Mouse (Mus musculus): ENCODE data around the gene Tuba1b.
"Not testable (repeated sequence)": the region's sequence is repeated elsewhere in the genome, so short reads cannot be mapped to it uniquely, and the experiment has no call there.

The Tuba1b gene

DNA sequence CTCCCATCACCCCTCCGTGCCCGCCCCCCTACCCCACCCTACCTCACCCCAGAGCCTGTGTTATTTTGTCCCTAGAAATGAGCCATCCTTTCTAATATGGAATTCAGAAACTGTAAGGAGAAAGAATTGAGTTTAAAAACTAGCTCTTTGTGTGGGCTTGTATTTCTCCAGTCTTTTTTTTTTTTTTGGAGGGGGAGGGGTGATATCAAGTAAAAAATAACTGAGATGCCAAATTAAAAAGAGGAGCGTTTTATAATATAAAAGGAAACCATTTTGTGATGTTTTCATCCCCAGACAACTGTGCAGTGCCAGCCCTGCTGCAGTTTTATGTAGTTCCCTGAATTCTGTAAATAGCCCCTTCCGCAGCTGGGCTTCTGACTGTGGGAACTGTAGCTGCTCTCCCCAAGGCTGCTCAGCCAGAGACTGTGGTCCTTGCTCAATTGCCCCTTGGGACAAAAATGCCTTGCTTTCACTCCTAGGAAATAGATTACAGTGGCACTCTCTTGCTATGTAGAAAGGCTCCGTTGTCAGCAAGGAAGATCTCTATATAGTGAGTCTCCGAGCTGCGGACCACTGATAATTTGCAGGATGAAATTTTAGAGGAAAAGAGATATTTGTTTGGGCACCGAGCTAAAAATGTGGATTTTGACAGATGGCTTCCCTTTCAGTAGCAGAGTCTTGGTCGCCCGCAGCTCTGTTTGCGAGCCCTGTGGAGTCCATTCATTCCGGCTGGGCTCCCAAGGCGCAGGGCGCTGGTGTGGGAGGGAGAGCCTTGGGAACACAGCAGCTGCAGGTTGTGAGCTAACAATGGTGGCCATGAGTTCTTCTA, 20.3 kb upstream of the Tuba1b start:
- in situ Hi-C loops (cut with MboI) = no loop called here

DNA sequence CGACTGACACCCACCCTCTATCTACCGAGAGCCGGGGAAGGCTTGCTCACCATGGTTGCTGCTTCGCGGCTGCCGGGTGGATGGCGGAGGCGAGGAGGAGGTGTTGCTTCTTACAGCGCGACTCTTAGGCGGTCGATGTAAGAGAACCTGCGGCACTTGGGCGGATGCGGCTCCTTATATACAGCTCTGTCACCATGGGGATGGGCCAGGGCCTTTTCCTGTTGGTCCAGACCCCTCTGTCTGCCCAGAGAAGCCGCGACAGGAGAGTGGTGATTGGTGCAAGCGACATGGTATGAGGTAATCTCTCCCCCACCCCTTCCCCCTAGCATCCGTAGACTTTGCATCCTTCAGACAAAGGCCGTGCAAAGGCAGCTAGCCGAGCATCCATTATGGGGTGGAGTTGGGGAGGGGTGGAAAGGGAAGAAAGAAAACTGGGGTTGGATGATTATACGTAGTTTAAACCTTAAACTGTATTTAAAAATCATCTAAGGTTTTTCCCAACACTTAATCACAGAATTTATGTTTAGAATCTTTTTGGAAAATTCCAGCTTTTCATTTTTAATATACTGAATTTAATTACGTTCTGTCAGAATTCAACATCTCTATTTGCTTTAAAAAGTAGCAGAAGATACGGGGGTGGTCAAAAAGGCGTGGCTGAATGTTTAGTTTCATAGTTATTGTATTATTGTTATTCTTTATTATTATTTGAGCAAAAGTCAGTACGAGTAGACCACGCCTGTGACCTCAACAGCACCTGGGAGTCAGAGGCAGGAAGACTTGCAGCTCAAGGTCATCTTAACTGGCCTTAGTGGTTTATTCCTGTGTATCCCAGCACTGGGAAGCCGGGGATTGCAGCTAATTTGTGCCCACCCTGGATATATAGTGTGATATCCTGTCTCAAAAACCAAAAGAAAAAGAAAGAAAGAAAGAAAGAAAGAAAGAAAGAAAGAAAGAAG, 19.3 kb upstream of the Tuba1b start, which contains the start of the genes Gm49450 and Tuba1a:
Gm49450 (minus strand) TSS at position 151 of the 956 bp plus-strand sequence.
Tuba1a (minus strand) TSS at position 303 of the 956 bp plus-strand sequence.
- in situ Hi-C loops (cut with MboI) = no loop called here

DNA sequence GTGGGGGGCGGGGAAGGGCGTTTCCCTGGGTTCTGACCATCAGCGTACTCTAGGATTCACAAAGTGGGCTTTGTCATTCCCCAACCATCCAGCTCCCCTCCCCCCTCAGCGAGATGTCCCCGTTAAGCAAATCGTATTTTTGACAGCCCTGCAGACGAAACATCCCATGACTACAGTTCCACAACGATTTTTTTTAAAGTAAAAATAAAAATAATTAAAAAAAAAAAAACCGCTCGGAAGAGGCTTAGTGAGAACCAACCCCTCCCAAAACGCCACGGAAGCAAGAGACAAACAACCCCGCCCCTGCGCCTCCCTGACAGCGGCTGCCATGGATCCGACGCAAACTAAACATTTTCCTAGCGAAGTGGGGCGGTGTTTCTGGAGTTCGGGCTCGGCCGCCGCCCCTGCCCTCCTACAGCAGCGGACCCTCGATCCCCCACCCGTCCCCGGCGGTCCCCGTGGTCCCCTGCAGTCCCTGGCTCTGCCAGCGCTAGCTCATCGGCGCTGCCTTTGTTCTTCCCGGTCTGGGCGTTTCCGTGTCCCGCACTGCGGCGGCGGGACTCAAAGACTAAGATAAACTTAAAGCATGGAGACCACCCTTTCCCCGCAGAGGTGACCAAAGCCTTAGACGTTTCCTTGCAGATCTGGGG, 18.5 kb upstream of the Tuba1b start:
- in situ Hi-C loops (cut with MboI) = no loop called here

DNA sequence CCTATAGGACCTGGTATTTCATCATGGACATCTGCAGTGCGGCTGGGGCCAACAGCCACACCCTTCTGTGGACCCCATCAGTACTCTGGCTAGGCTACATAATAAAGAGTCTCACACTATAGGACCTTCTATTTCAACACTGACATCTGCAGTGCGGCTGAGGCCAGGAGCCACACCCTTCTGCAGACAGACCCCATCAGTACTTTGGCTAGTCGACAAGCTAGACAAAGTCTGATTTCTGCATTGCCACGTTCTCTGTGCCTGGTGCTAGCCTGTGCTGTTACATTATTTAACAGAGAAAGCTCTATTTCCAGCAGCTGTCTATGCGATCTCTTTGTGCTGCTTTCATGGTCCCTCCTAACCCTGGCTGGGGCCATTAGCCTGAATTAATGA, 17.7 kb upstream of the Tuba1b start:
- in situ Hi-C loops (cut with MboI) = no loop called here

DNA sequence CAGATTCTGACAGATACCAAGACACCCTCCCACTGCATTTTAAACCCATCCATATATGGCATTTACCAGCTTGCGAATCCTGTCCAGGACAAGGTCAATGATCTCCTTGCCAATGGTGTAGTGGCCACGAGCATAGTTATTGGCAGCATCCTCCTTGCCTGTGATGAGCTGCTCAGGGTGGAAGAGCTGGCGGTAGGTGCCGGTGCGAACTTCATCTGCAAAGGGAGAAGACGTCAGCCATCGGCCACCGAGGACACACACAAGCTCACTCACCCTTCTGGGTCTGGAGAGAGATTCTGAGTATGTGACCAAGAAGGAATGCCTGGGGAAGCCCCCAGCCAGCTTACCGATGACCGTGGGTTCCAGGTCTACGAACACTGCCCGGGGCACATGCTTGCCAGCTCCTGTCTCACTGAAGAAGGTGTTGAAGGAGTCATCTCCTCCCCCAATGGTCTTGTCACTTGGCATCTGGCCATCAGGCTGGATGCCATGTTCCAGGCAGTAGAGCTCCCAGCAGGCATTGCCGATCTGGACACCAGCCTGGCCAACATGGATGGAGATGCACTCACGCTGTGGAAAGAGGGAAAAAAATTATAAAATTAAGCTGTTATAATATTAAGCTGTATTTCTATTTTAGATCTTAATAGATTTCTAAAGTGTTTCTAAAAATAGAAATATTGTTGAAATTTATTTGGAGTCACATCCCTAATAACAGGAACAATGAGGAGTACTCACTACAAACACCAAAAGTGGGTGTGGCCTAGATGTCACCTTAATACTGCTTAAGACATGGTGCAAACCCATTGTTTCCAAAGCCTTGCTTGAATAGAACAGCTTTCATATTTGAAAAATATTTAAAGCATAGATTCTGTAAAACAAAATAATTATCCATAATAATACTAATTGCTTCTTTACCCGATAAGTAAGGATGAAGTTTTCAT, 17.0 kb upstream of the Tuba1b start:
- in situ Hi-C loops (cut with MboI) = not testable (repeated sequence)

DNA sequence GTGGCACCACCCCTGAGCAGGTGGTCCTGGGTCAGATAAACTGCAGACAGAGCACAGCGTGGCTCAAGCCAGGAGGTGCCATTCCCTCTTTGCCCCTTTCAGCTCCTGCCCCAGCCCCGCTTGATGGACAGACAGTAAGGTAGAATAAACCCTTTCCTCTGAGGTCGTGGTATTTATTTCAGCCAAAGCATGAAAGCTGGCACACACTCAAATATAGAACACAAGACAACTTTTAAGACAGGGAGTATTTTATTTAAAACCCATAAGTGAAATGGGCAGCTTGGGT, 15.2 kb upstream of the Tuba1b start:
- in situ Hi-C loops (cut with MboI) = no loop called here

DNA sequence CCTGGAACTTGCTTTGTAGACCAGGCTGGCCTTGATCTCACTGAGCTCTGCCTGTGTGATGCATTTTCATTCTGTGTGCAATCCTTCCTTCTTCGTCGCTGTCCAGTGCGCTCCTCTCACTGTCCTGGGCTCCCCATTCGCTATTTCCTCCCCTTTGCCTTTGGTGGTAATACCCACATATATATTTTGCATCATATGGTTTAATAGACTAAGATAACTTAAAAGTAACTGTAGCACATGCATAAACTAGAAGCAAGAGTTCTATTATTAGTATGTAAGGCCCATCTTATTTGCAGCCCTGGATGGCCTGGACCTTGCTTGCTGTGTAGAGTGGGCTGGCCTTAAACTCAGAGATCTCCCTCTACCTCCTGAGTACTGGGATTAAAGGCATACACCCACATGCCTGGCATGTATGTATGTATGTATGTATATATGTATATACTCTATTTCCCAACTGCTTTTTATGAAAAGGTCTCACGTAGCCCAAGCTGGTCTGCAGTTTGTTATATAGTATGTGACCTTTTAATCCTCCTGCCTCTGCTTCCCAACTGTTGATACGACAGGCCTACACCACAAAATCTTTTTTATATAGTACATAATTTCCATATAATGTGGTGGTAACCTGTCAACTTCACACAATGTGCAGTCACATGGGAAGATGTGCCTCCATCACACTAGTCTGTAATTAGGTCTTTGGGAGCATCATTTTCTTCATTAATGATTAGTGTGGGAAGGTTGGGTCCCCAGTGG, 14.7 kb upstream of the Tuba1b start:
- in situ Hi-C loops (cut with MboI) = no loop called here

DNA sequence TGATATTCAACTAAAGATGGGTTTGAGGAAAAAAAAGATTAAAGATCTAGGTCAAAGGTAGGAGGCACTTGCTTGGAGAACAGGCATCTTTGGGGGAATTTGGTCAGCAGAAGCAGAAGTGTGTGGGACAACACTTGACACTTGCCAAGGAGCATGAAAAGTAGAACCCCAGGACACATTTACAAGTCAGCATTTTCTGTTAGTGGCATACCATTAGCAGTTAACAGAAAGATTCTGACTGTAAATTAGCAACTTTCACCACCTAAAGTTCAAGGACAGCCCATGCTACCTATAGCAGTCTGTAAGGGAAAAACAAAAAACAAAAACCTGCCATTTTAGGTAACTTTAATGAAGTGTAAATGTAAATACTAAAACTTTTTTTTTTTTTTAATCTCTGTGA, 14.0 kb upstream of the Tuba1b start:
- in situ Hi-C loops (cut with MboI) = no loop called here

DNA sequence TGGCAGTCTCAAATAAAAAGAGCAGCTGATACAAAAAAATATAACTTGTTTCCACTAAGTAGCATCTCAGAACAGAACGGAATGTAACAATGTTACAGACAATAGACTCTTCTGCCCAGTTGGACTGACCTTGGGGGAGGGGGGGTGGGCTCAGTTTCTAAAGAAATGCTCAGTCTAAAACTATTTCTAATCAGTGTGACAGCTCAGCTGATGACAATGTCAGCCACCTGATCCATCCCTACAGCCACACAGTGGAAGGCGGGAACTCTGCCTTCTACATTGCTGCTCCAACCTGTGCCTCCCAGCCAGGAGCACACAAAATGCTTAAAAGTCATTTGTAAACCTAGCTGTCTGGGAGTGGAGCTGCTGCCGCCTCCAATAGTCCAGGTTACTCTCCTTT, 13.5 kb upstream of the Tuba1b start:
- in situ Hi-C loops (cut with MboI) = no loop called here

DNA sequence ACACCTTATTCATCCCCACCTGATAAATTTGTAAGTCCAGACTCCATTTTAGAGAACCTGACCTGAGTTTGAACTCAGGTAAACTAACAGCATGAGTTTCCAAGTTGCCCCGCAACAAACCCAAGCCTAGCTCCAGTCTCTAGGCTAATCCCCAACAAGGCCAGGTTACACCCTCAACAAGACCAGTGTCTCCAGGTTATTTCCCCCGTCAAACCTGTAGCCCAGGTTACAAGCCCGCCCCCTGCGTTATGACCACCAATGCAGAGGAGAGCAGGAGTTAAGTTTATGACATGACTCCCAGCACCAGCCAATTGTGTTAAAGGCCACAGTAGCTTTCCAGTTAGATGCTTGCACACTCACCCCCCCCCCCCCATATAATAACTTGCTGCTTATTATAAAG, 8.8 kb upstream of the Tuba1b start:
- in situ Hi-C loops (cut with MboI) = no loop called here

DNA sequence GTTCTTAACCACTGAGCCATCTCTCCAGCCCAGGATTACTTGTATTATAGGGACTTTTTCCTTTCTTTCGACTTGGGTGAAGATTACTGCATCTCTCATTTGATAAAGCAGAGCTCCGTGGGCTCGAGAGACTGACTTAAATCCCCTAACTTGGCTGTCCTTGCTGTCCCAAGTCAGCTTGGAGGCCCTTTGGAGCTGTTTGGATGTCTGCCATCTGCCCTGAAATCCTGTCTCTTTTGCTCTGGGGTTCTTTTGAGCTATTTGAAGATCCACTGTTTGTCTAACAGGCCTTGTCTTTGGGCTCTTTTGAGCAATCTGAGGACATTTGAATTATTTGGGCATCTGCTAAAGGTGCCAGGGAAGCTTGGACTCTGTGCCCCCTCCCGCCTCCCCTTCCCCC, 7.7 kb upstream of the Tuba1b start:
- in situ Hi-C loops (cut with MboI) = no loop called here

DNA sequence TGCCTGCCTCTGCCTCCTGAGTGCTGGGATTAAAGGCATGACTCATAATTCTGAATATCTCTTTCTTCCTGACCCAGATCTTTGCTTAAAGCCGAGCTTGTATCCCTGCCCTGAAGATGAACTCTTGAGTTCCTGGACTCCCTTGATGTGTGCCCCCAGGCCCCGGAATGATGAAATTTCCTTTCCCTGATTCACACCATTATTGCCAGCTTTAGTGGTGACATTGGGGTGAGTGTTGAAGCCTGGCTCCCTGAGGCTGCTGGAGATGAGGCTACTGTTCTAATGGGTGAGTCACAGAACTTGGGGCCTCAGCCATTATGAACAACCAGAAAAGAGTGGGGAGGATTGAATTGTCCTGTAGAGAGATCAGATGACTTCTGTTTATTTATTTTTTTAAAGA, 7.2 kb upstream of the Tuba1b start:
- in situ Hi-C loops (cut with MboI) = no loop called here

DNA sequence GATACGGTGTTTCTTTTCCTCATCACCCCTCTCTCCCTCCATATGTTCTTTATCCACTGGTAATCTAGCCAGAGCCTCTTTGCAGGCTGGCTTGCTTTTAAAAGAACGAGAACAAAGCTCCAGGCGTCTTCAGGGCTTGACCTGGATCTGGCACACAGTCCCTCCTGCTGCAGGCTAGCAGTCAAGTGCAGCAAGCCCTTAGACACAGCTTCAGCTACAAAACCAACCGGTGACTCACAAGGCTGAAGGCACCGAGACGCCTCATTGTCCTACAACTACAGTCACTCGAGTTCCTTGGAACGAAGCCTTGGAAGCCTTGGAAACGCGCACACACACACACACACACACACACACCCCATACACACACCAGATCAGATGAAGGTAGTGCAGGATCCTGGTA, 6.5 kb upstream of the Tuba1b start:
- in situ Hi-C loops (cut with MboI) = no loop called here

DNA sequence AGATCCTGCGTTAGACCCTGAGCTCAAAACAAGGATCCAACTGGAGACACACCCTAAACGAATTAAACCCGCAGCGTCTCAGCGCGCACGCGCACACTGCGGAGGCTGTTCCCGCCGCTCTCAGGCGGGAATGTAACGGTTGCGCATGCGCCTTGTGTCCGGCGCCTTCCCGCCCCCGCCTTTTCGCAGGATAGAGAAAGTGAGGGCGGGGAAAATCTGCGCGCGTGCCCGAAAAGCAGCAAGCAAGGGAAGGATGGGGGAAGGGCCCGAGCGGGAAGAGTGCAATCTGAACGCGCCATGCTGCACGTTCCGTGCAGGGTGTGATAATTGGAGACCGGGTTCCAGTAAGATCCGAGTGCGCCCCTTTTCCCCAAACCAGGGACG, 540 bp downstream of the Tuba1b start:
- in situ Hi-C loops (cut with MboI) = no loop called here

DNA sequence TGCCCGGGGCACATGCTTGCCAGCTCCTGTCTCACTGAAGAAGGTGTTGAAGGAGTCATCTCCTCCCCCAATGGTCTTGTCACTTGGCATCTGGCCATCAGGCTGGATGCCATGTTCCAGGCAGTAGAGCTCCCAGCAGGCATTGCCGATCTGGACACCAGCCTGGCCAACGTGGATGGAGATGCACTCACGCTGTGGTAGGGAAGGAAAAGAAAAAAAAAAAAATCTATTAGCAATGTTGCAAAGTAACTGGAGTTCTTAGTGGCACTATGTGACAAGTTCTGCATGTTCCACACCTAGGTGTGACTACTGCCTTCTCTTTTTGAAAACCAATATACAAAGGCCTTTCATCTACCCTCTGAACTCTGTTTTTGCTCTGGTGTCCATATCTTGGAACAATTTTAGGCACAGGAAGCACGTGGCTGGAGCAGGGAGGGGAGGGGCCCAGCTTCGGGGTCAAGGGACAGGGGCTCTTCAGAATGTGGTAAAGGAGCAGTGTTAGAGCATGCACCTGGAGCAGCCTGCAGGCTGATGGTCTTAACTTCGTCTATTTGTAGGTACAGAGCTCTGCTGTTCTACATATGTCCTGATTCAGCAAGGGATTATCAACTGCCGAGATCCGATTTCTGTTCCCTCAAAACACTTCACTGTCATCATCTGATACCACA, 1.2 kb downstream of the Tuba1b start:
- in situ Hi-C loops (cut with MboI) = not testable (repeated sequence)

DNA sequence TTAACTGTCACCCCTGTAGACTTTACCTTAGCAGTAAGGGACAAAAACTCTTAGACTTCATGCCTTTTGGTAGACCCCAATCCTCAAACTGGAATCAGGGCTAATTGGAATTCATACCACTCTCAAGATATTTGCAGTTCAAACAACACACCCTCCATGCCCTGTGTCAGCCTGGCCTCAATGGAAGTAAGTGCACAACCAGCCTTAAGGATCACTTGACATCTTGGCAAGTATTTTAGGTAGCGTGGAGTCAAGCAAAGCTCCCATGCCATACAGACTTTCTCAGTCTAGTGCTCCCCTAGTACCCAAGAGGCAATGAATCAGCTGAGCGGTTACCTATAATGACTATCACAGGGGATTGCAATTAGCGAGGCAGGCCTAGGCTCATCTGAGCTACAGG, 3.4 kb downstream of the Tuba1b start:
- in situ Hi-C loops (cut with MboI) = no loop called here

DNA sequence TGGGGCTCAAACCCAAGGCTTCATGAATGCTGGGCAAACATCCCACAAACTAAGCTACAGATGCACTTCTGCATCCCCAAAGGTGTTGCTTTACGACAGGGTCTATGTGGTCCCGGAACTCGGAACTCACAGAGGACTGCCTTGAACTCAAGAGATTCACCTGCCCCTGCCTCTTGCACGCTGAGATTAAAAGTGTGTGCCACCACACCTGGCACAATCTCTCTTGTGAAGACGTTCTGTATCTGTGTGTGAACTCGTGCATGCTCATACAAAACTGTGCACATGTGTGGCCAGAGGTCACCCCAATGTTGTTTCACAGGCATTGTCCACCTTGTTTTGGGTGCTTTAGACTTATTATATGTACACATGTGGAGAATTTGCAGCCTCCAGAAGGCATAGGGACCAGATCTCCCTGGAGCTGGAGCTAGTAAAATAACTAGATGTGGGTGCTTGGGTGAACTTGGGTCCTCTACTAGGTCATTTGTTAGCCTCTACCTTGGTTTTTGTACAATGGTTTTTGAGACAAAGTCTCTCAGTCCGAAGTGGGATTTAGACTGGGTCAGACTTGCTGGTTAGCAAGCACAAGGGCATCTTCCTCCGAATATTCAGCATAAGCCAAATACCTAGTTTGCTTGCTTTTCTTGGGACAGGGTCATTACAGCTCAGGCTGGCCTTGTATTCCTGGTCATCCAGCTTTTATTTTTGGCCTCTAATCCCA, 4.2 kb downstream of the Tuba1b start:
- in situ Hi-C loops (cut with MboI) = no loop called here

DNA sequence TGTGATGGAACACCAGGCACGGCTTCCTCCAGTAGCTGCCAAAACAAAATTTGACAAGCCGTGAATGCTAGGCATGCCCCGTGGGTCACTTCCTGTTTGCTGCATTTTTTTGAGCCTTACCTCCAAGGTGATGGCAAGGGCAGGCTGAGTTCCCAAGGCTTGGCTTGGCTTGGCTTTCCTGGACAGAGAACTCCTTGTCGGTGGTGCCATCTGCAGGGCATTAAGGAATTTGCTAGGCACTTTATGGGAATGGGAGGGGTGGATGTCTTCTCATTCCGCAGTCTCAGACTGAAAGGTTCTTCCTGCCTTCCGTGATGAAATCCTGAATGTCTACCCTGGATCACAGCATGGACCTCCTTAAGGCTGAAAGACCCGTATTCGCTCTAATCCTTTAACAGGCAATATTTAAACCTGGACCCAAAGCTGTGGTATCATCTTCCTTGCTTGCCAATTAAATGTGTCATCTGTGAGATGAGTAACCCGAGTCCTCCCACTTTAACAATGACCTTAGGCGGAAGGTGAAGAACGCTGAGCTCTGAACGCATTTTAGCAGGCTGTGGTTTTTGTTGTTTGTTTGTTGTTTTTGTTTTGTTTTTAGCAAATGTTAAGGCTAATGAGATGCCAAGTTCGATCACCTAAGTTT, 5.6 kb downstream of the Tuba1b start:
- in situ Hi-C loops (cut with MboI) = no loop called here

DNA sequence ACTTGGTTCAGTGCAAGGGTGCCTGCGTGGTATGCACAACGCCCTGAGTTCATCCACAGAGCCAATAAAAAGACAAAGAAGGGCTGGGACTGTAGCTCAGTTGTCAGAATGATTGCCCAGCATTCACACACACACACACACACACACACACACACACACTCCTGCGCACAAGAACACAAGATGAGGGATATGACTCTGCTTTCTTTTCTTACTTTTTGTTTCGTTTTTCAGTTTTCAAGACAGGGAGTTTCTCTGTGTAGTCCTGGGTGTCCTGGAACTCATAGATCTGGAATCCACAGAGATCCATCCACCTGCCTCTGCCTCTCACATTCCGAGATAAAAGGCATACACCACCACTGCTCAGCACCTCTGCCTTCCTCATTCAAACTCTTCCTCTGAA, 6.8 kb downstream of the Tuba1b start:
- in situ Hi-C loops (cut with MboI) = no loop called here

Data from mature B cell (primary cell).